Mouse (Mus musculus) forebrain, postnatal 0 days (tissue): ENCODE measurements around the gene Agap2. TPM values are rescaled to one million over a fixed set of nuclear protein-coding genes. Genes with fewer than 3 reads are reported as not detected.
A peak's percentile ranks its signal among the peaks of the same experiment; 100 is the strongest.

Experiments
- ATAC-seq: fragments of 200-750 bp; cut with Nextera tagmentation; 2 replicates; pipeline ENCODE4 v1.8.0; 2017; ENCODE audit warnings: mild to moderate bottlenecking, moderate library complexity
- DNase-seq: peaks from one replicate; pipeline ENCODE4 v3.0.0-alpha.2; 2015
- H3K27ac ChIP-seq: fragments of 300-500 bp; sonication (generic); 2 replicates; pipeline ENCODE4 v1.5.1; 2014; ENCODE audit warnings: low read depth, mild to moderate bottlenecking, antibody characterized with exemption, low read length, moderate library complexity, mixed read lengths
- H3K27me3 ChIP-seq: fragments of 300-500 bp; sonication (generic); 2 replicates; pipeline ENCODE4 v1.6.1; 2014; ENCODE audit warnings: mild to moderate bottlenecking, low read length, mixed read lengths; ENCODE audit not compliant: insufficient read depth
- H3K36me3 ChIP-seq: fragments of 300-500 bp; sonication (generic); 2 replicates; pipeline ENCODE4 v1.6.1; 2014; ENCODE audit warnings: mild to moderate bottlenecking, moderate library complexity; ENCODE audit not compliant: insufficient read depth
- H3K4me1 ChIP-seq: fragments of 300-500 bp; sonication (generic); 2 replicates; pipeline ENCODE4 v1.6.1; 2014; ENCODE audit warnings: antibody characterized with exemption; ENCODE audit not compliant: insufficient read depth
- H3K4me2 ChIP-seq: fragments of 300-500 bp; sonication (generic); 2 replicates; pipeline ENCODE4 v1.6.1; 2014; ENCODE audit warnings: low read depth, mild to moderate bottlenecking, moderate library complexity
- H3K4me3 ChIP-seq: fragments of 300-500 bp; sonication (generic); 2 replicates; pipeline ENCODE4 v1.5.1; 2014; ENCODE audit warnings: low read depth, low read length, mixed read lengths
- H3K9ac ChIP-seq: fragments of 300-500 bp; sonication (generic); 2 replicates; pipeline ENCODE4 v1.6.1; 2014; ENCODE audit warnings: mild to moderate bottlenecking
- H3K9me3 ChIP-seq: fragments of 300-500 bp; sonication (generic); 2 replicates; pipeline ENCODE4 v1.6.1; 2016; ENCODE audit warnings: low read length
- CTCF ChIP-seq: sonication (generic); IDR thresholded peaks from 2 replicates; pipeline ENCODE4 v1.5.1; 2016; ENCODE audit warnings: antibody characterized with exemption, control low read depth, low read depth
- WGBS: fragments of 180-500 bp; shearing (Covaris S2); extraction: QIAGEN DNeasy Blood & Tissue Kit; methylation state at CpG from one replicate; pipeline ENCODE4 v1.1.7; 2014; 5-methylcytosine and 5-hydroxymethylcytosine counted together
- polyA plus RNA-seq: library from polyadenylated mRNA; unstranded; fragments of >200 nt; fragmentation: Nextera tagmentation; extraction: Ambion mirVana; gene quantifications from 2 replicates; pipeline ENCODE4 v1.2.1, GENCODE M21; 2015
- total RNA-seq: library from RNA; depleted of rRNA; stranded (reverse); fragments of >200 nt; gene quantifications from 2 replicates; pipeline ENCODE4 v1.2.3, GENCODE M21; 2014

The Agap2 gene
- total and polyA plus RNA-seq, 2 experiments from 2014 or later, result 4.6 to 258 TPM

DNA sequence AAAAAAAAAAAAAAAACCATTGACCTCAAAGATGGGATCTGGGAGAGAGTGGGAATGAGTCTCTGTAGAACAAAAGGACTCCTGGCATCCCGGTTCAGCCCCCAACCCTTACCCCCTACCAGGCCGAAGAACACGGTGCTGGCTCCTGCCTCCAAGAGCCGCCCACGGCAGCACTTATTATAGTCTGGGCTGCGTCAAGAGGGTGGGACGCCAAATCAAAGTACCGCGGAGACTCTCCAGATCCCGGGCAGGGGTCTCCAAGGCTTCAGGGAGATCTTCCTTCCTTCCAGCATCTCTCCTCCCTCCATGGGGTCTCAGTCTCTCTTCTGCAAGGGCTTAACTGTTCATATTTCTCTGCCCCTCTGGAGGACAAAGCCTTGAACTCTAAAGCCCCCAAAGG is 2.4 kb downstream of the Agap2 start:
- Histone ChIP-seq H3K36me3 (no peaks in the 10 kb centered on the region; the same call in 1 of the 2 replicates), H3K4me3 (peak overlapping the region; percentile 87), H3K4me1 (peaks cover 20% of the 10 kb centered on the region), H3K27me3 (no peaks in the 10 kb centered on the region), H3K9me3 (no peaks in the 10 kb centered on the region), H3K27ac (peak overlapping the region; percentile 89), H3K9ac (peak overlapping the region; percentile 90), H3K4me2 (peak overlapping the region; percentile 97)
- DNase-seq (no peak), ATAC-seq (peak; percentile 4)
- 6% methylated on average over 10 of the region's 10 CpGs for WGBS
- no peak for TF ChIP-seq CTCF

DNA sequence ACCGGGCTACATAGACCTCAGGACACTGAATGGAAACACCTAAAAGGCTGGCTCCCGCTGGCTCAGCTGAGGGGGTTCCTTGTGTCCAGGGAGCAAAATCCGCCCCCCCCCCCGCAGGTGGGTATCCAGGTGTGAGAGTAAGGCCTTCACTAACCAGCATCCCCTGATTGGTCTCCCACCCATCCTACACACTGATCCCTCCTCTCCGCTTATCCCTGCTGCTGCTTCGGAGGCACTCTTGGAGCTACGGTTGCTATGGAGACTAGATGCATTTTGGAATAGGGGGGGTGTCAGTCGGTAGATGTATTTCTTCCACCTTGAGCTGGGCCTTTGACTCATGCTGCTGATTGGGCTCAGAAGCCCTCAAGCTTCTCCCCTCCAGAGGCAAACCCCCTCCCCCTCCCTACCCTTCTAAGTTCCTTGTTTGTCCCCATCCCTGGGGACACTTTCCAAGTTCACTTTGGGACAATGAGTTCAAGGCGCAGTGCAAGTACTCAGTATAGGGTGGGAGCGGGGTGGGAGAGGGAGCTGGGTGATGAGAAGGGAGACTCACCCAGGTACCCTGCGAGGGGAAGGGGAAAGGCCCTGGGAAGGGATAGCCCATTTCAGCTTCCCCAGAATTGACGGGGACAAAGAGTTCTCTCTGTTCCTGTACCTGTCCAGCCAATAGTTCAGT is 3.1 kb downstream of the Agap2 start:
- Histone ChIP-seq H3K27me3 (peaks cover 4% of the 10 kb centered on the region; the same call in 1 of the 2 replicates), H3K4me1 (peaks cover 25% of the 10 kb centered on the region), H3K27ac (peak overlapping the region; percentile 89), H3K4me3 (peak overlapping the region; percentile 87), H3K4me2 (peak overlapping the region; percentile 97), H3K9me3 (no peaks in the 10 kb centered on the region), H3K36me3 (peaks cover 6% of the 10 kb centered on the region; the same call in 1 of the 2 replicates), H3K9ac (peak overlapping the region; percentile 90)
- DNase-seq (peak; percentile 80), ATAC-seq (peak; percentile 76)
- WGBS, result 2% methylated on average over 12 of the region's 12 CpGs
- TF ChIP-seq CTCF, result no peak

DNA sequence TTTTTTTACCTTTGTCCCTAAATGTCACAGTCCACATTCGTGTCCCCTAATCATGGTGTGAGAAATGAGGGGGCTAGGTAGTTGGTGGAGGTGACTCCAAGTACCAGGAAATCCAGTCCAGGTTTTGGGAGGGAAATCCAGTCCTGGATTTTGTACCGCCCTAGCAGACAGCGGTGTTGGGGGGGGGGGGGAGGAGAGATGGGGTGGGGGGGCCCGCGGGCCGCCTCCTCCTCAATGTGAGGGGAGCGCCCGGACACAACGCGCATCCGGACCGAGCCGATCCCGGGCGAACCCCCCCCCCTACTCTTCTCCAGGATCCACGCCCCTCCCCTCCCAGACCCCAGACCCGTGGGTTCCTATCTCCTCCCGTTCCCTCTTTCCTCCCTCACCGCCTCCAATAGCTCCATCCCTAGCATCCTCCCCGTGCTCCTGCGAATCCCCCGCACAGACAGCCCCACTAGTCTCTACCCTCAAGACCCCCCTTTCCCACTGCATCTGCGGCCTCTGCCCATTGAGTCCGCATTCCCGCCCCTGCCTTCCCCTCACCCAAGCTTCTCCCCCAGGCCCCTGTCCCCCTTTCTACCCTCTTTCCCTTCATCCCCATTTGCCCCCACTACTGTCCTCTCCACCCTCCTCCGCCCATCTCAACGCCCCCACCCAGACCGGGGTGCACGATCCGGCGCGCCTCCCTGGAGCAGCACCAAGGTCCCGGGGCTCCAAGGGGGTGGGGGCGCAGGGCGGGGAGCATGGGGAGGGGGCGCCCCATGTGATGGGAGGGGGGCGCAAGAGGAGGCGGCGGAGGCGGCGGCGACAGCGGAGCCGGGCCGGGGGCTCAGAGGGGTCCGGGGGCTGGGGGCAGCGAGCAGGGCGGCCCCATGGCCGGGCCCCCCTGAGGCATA is 3.8 kb downstream of the Agap2 start:
- ATAC-seq (peak; percentile 75), DNase-seq (peak; percentile 92)
- H3K27me3 ChIP-seq, result peaks cover 4% of the 10 kb centered on the region; the same call in 1 of the 2 replicates
- H3K9me3 ChIP-seq, result no peaks in the 10 kb centered on the region
- H3K4me1 ChIP-seq, result peaks cover 25% of the 10 kb centered on the region
- under 1% methylated on average over 28 of the region's 49 CpGs for WGBS
- H3K4me3 ChIP-seq, result peak overlapping the region; percentile 87
- peak overlapping the region; percentile 90 for H3K9ac ChIP-seq
- H3K36me3 ChIP-seq, result peaks cover 9% of the 10 kb centered on the region; the same call in 1 of the 2 replicates
- H3K27ac ChIP-seq, result peak overlapping the region; percentile 89
- peak overlapping the region; percentile 97 for H3K4me2 ChIP-seq
- no peak for TF ChIP-seq CTCF

DNA sequence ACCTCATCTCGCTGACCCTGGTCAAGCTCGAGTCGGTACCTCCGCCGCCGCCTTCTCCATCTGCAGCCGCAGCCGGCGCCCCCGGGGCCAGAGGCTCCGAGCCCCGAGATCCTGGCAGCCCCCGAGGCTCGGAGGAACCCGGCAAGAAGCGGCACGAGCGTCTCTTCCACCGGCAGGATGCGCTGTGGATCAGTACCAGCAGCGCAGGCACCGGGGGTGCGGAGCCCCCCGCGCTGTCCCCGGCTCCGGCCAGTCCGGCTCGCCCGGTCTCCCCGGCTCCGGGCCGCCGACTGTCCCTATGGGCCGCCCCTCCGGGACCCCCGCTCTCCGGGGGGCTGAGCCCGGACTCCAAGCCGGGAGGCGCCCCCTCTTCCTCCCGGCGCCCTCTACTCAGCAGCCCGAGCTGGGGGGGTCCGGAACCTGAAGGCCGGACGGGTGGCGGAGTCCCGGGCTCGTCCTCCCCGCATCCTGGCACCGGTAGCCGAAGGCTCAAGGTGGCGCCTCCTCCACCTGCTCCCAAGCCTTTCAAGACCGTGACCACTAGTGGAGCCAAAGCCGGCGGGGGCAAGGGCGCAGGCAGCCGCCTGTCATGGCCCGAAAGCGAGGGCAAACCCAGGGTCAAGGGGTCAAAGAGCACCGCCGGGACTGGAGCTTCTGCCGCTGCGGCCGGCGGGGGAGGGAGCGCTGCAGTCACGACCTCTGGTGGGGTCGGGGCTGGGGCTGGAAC is 4.7 kb downstream of the Agap2 start:
- peaks cover 4% of the 10 kb centered on the region; the same call in 1 of the 2 replicates for H3K27me3 ChIP-seq
- peak; percentile 63 for TF ChIP-seq CTCF
- H3K4me2 ChIP-seq, result peak overlapping the region; percentile 97
- H3K9ac ChIP-seq, result peak overlapping the region; percentile 90
- under 1% methylated on average over 67 of the region's 70 CpGs for WGBS
- ATAC-seq (peak; percentile 14; the same call in 1 of the 2 replicates), DNase-seq (peak; percentile 78)
- peaks cover 25% of the 10 kb centered on the region for H3K4me1 ChIP-seq
- H3K27ac ChIP-seq, result peak overlapping the region; percentile 89
- peak overlapping the region; percentile 87 for H3K4me3 ChIP-seq
- H3K9me3 ChIP-seq, result no peaks in the 10 kb centered on the region
- peaks cover 18% of the 10 kb centered on the region for H3K36me3 ChIP-seq

DNA sequence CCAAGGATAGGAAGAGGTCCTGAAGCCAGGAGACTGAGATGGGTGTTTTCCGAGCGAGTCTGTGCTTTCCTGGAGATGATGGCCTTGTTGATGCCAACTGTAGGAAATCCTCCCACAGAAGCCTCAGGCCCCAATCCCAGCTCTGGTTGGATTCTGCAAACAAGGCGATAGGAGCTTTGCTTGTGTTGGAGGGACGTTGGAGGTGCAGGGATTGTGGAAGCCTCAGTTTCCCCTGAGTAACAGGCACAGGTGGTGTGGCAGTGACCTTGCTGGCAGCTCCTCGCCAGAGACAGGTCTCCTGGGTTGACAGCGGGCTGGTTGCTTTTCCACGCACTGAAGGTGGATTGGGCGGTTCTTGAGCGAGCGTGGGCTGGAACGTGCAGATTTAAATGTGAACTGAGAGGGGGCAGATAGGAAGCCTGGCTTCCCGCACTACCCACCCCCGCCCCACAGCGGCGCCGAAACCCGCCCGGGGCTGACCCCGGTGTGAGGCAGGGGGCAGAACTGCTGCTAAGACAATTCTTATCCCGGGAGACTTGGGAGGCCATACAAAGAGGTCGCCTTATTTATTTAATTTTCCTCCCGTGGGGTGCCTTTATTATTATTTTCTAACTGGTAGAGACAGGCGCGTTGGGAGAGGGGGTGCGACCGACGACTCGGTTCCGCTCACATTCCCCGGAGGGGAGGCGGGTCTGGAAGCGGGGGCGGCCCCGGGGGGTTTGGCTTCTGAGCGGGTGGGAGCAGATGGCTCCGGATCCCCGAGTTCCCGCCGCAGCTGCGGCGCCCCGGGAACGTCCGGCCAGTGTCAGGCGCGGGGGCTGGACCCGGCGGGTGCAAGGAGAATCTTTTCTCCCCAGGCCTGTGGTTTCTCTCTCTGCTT is 6.1 kb downstream of the Agap2 start:
- Histone ChIP-seq H3K4me3 (peak overlapping the region; percentile 87), H3K27me3 (peaks cover 4% of the 10 kb centered on the region; the same call in 1 of the 2 replicates), H3K27ac (peak overlapping the region; percentile 45), H3K9me3 (no peaks in the 10 kb centered on the region), H3K4me1 (peaks cover 25% of the 10 kb centered on the region), H3K4me2 (peak overlapping the region; percentile 97), H3K36me3 (peaks cover 22% of the 10 kb centered on the region), H3K9ac (peak overlapping the region; percentile 90)
- DNase-seq (no peak), ATAC-seq (no peak)
- peak; percentile 36; the same call in 1 of the 2 replicates for TF ChIP-seq CTCF
- WGBS, result 2% methylated on average over 48 of the region's 48 CpGs
